Mouse (Mus musculus): Measurements from ENCODE around the gene Csnk1e. TPM values are rescaled to one million over a fixed set of nuclear protein-coding genes. Genes with fewer than 3 reads are reported as not detected.

The Csnk1e gene
- polyA plus RNA-seq, 1 experiment from 2014 or later = 216 TPM

DNA sequence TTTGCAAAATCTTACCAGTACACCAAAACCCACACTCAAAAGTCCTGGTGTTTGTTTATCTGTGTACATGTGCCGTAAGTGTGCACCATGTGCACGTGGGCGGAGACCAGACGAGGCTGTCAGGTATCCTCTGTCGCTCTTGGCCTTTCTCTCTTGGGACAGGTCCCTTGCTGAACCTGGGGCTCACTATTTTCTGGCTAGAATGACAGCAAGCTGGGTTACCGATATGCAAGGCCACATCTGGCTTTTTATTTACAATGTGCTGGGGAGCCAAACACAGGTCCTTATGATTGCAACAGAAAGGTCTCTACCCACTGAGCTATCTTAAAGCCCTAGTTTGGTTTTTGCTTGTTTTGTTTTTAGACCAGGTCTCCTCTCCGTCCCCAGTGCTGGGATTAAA, 67.8 kb downstream of the Csnk1e start:
- no peak for ATAC-seq (ENCODE audit: low FRiP score)
- H3K27ac ChIP-seq (replicated peaks) = no peak overlapping the region
- H3K9me3 ChIP-seq (replicated peaks) = no peaks in the 10 kb centered on the region
- WGBS = 84% methylated on average over 7 of the region's 7 CpGs
- peaks cover 26% of the 10 kb centered on the region for H3K4me1 ChIP-seq
- no peak overlapping the region for H3K4me3 ChIP-seq (replicated peaks)
- H3K36me3 ChIP-seq = no peaks in the 10 kb centered on the region
- no peaks in the 10 kb centered on the region for H3K27me3 ChIP-seq (replicated peaks)
- no peak overlapping the region for H3K9ac ChIP-seq (replicated peaks)
- no peak overlapping the region for H3K4me2 ChIP-seq

DNA sequence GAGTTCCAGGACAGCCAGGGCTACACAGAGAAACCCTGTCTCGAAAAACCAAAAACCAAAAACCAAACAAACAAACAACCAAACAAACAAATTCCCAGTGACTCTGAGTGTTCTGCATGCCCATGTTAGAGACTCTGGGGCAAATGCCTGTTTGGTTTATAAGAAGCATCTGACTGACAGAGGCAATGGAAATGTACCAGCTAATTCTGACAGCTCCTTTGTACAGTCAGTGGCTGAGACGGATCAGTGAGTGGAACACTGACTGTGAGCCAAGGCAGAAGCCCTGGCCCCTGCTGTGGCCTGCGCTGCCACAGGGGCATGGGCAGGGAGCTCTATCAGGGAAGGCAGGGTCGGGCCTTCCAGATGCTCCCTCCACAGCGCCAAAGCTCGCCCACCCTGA, 68.3 kb downstream of the Csnk1e start:
- H3K27me3 ChIP-seq (replicated peaks) = no peaks in the 10 kb centered on the region
- H3K4me3 ChIP-seq (replicated peaks) = no peak overlapping the region
- peaks cover 21% of the 10 kb centered on the region for H3K4me1 ChIP-seq
- H3K36me3 ChIP-seq = no peaks in the 10 kb centered on the region
- 73% methylated on average over 6 of the region's 6 CpGs for whole genome bisulfite sequencing
- H3K4me2 ChIP-seq = no peak overlapping the region
- no peaks in the 10 kb centered on the region for H3K9me3 ChIP-seq (replicated peaks)
- H3K27ac ChIP-seq (replicated peaks) = no peak overlapping the region
- no peak overlapping the region for H3K9ac ChIP-seq (replicated peaks)
- ATAC-seq (ENCODE audit: low FRiP score) = no peak

- Histone ChIP-seq H3K27ac (replicated peaks) (no peak overlapping the region), H3K4me2 (no peak overlapping the region), H3K9me3 (replicated peaks) (no peaks in the 10 kb centered on the region), H3K4me1 (peaks cover 12% of the 10 kb centered on the region), H3K9ac (replicated peaks) (no peak overlapping the region), H3K27me3 (replicated peaks) (no peaks in the 10 kb centered on the region), H3K36me3 (peaks cover 18% of the 10 kb centered on the region), H3K4me3 (replicated peaks) (no peak overlapping the region)
- ATAC-seq (ENCODE audit: low FRiP score) = no peak
- WGBS = 88% methylated on average over 9 of the region's 9 CpGs
These were observed 73.7 kb downstream of the Csnk1e start for GRCm38 (mm10) chr15:79381644-79382043.

GRCm38 (mm10) chr15:79380468-79381444, 74.6 kb downstream of the Csnk1e start:
- no peaks in the 10 kb centered on the region for H3K9me3 ChIP-seq (replicated peaks)
- 51% methylated on average over 23 of the region's 23 CpGs for WGBS
- H3K4me2 ChIP-seq = no peak overlapping the region
- peaks cover 12% of the 10 kb centered on the region for H3K4me1 ChIP-seq
- no peak overlapping the region; the same call in 1 of the 2 replicates for H3K27ac ChIP-seq (replicated peaks)
- ATAC-seq (ENCODE audit: low FRiP score) = no peak
- peaks cover 26% of the 10 kb centered on the region for H3K36me3 ChIP-seq
- H3K27me3 ChIP-seq (replicated peaks) = no peaks in the 10 kb centered on the region
- no peak overlapping the region for H3K9ac ChIP-seq (replicated peaks)
- no peak overlapping the region for H3K4me3 ChIP-seq (replicated peaks)

DNA sequence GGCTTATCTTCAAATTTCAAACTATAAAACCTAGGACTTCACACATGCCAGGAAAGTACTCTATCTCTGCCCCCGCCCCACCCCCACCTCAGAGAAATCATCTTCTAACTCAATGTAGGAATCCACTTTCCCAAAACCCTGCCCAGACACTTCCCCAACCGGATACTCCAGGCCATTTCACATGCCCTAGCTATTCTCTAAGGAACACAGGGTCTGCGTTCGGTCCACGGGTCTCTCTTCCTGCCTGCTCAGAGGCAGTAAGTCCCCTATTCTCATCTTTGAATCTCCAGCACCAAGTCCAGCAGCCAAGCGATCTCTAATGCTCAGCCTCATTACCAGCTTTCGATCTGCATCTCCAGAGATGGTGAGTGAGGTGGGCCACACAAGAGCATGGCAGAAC, 75.7 kb downstream of the Csnk1e start:
- Histone ChIP-seq H3K27ac (replicated peaks) (no peak overlapping the region), H3K27me3 (replicated peaks) (no peaks in the 10 kb centered on the region), H3K9me3 (replicated peaks) (no peaks in the 10 kb centered on the region), H3K4me3 (replicated peaks) (no peak overlapping the region), H3K4me2 (no peak overlapping the region), H3K4me1 (peaks cover 12% of the 10 kb centered on the region), H3K9ac (replicated peaks) (no peak overlapping the region), H3K36me3 (peaks cover 35% of the 10 kb centered on the region)
- no peak for ATAC-seq (ENCODE audit: low FRiP score)
- 93% methylated on average over 7 of the region's 7 CpGs for WGBS

GRCm38 (mm10) chr15:79378608-79379007, 76.8 kb downstream of the Csnk1e start:
- Histone ChIP-seq H3K27me3 (replicated peaks) (no peaks in the 10 kb centered on the region), H3K4me1 (peaks cover 12% of the 10 kb centered on the region), H3K4me3 (replicated peaks) (no peak overlapping the region), H3K27ac (replicated peaks) (no peak overlapping the region), H3K36me3 (peaks cover 45% of the 10 kb centered on the region), H3K9me3 (replicated peaks) (no peaks in the 10 kb centered on the region), H3K4me2 (no peak overlapping the region), H3K9ac (replicated peaks) (no peak overlapping the region)
- ATAC-seq (ENCODE audit: low FRiP score) = no peak
- 98% methylated on average over 10 of the region's 10 CpGs for WGBS

- ATAC-seq (ENCODE audit: low FRiP score) = no peak
- no peak overlapping the region for H3K4me2 ChIP-seq
- WGBS = 91% methylated on average over 6 of the region's 6 CpGs
These were observed 77.7 kb downstream of the Csnk1e start for GRCm38 (mm10) chr15:79377681-79378080.

DNA sequence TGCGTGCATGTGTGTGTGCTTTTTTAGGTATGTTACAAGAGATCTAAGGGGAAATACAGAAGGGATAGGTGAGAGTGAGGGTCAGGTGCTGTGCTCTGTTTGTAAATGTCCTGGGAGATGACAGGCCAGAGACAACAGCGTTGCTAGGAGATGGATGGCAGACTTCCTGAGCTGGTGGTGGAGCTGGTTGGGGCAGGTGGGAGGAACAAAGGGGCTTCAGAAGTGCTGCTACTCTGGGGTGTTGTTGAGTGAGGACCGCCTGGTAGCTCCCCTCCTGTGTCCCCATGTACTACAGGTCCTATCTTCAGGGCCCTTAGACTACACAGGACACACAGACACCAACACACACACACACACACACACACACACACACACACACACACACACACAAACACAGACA, 80.6 kb downstream of the Csnk1e start:
- H3K27me3 ChIP-seq (replicated peaks) = no peaks in the 10 kb centered on the region
- WGBS = 40% methylated on average over 3 of the region's 3 CpGs
- ATAC-seq (ENCODE audit: low FRiP score) = no peak
- no peak overlapping the region for H3K4me2 ChIP-seq
- H3K9me3 ChIP-seq (replicated peaks) = no peaks in the 10 kb centered on the region
- H3K27ac ChIP-seq (replicated peaks) = no peak overlapping the region
- H3K9ac ChIP-seq (replicated peaks) = no peak overlapping the region
- no peak overlapping the region for H3K4me3 ChIP-seq (replicated peaks)
- no peaks in the 10 kb centered on the region for H3K4me1 ChIP-seq
- peaks cover 66% of the 10 kb centered on the region for H3K36me3 ChIP-seq

More at GRCm38 (mm10) chr15:79377681-79378080, 77.7 kb downstream of the Csnk1e start:
- Histone ChIP-seq H3K4me1 (peaks cover 12% of the 10 kb centered on the region), H3K36me3 (peaks cover 54% of the 10 kb centered on the region), H3K4me3 (replicated peaks) (no peak overlapping the region), H3K27me3 (replicated peaks) (no peaks in the 10 kb centered on the region), H3K9ac (replicated peaks) (no peak overlapping the region), H3K9me3 (replicated peaks) (no peaks in the 10 kb centered on the region), H3K27ac (replicated peaks) (no peak overlapping the region)

DNA sequence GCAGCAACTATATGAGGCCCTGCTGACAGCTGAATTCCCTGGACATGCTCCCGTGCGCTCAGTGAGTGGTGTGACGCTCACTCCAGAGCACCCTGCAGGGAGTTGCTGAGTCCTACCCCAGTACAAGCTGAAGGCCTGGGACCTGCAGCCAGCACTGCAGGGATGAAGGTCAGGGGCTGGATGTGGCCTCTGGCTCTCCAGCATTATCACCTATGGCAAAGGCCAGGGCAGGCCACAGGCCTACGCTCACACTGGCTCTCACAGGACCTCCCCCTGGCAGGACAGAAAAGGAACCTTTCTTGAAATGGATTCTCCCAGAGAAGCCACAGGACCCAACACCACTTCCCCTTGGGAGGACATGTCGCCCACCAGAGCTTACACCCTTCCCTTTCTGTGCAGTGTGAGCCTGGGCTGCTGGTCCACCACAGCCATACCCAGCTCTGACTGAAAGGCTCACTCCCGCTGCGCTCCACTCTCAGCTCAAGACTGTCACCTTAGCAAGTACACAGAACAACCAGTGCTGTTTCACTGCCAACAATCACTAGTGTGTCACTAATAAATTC, 85.0 kb downstream of the Csnk1e start:
- no peak for ATAC-seq (ENCODE audit: low FRiP score)
- Histone ChIP-seq H3K4me2 (no peak overlapping the region), H3K27ac (replicated peaks) (no peak overlapping the region), H3K27me3 (replicated peaks) (no peaks in the 10 kb centered on the region), H3K9ac (replicated peaks) (no peak overlapping the region), H3K36me3 (peaks cover 74% of the 10 kb centered on the region), H3K4me3 (replicated peaks) (no peak overlapping the region), H3K9me3 (replicated peaks) (no peaks in the 10 kb centered on the region), H3K4me1 (0 out of 2 replicates have a peak, but pooled peaks cover 2% of the 10 kb centered on the region)
- WGBS = 83% methylated on average over 7 of the region's 7 CpGs

- 82% methylated on average over 15 of the region's 15 CpGs for WGBS
- H3K36me3 ChIP-seq = peaks cover 75% of the 10 kb centered on the region
- no peak for ATAC-seq (ENCODE audit: low FRiP score)
These were observed 85.7 kb downstream of the Csnk1e start for GRCm38 (mm10) chr15:79369452-79370280.

DNA sequence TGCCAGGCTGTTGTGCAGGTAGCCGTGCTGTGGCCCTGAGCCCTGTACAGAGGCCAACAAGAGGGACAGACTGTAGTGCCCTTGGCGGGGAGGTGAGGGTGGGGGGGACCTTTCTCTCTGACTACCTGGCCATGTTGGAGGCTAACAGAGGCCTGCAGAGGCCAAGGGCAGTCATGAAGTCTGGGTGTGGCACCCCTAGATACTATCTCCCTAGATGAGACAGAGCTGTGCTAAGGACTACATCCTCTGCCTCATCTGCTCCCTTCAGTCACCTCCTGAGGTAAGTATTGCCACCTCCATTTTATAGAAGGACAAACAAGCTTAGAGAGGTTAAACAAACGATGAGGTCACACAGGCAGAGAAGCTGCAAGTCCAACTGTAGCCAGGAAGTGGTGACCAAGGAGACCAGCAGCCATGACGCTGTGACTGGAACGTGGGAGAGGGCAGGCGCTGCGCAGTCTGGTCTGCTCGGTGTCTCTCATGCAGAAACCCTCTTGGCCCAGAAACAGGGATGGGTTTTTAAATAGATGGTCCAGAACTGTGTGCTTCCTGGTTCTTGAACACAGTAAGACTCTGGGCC, 86.4 kb downstream of the Csnk1e start:
- no peaks in the 10 kb centered on the region for H3K9me3 ChIP-seq (replicated peaks)
- no peak overlapping the region for H3K4me3 ChIP-seq (replicated peaks)
- ATAC-seq (ENCODE audit: low FRiP score) = no peak
- H3K27ac ChIP-seq (replicated peaks) = peak overlapping the region; percentile 60; the same call in 1 of the 2 replicates
- no peak overlapping the region for H3K9ac ChIP-seq (replicated peaks)
- H3K27me3 ChIP-seq (replicated peaks) = no peaks in the 10 kb centered on the region
- H3K4me2 ChIP-seq = no peak overlapping the region
- WGBS = 95% methylated on average over 8 of the region's 8 CpGs
- peaks cover 75% of the 10 kb centered on the region for H3K36me3 ChIP-seq
- H3K4me1 ChIP-seq = 0 out of 2 replicates have a peak, but pooled peaks cover 2% of the 10 kb centered on the region

More at GRCm38 (mm10) chr15:79369452-79370280, 85.7 kb downstream of the Csnk1e start:
- 0 out of 2 replicates have a peak, but pooled peaks cover 2% of the 10 kb centered on the region for H3K4me1 ChIP-seq
- no peaks in the 10 kb centered on the region for H3K9me3 ChIP-seq (replicated peaks)
- H3K4me3 ChIP-seq (replicated peaks) = no peak overlapping the region
- no peaks in the 10 kb centered on the region for H3K27me3 ChIP-seq (replicated peaks)
- H3K9ac ChIP-seq (replicated peaks) = no peak overlapping the region
- no peak overlapping the region for H3K4me2 ChIP-seq
- H3K27ac ChIP-seq (replicated peaks) = no peak overlapping the region

Measured in neural tube, embryonic 15.5 days (tissue).